Mouse (Mus musculus) small intestine, adult 2 months (tissue): ENCODE measurements around the gene Nupl1.

Experiments used
- CTCF ChIP-seq: fragments of 200-500 bp; IDR thresholded peaks from 2 replicates; pipeline ENCODE4 v1.5.1; 2012; ENCODE audit warnings: low read depth, mild to moderate bottlenecking, control low read depth, inconsistent platforms, low read length, moderate library complexity, mixed read lengths; ENCODE audit not compliant: insufficient replicate concordance, insufficient read length; ENCODE audit errors: extremely low read depth
- POLR2A ChIP-seq: fragments of 200-500 bp; IDR thresholded peaks from 2 replicates; pipeline ENCODE4 v1.6.1; 2012; ENCODE audit warnings: low read depth, mild to moderate bottlenecking, control low read depth, inconsistent platforms, low read length, moderate library complexity

DNA sequence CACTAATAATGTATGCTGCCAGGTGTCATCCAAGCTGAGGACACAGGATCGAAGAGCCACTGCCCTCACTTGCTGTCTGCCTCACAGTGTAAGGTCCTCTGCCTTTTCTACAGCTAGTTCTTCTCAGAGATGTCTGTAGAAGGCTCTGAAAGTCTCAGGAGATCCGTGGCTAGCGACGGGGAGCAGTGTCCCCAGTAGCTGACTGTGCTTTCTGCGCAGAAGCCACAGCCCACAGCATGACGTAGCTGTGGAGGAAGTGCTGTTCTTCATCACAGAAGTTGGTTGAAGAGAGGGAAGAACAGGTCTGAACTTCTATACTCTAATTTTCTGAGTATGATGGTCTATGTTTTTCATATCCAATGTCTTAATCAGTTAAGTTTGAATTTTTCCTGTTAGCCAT is 18.1 kb upstream of the Nupl1 start:
- TF ChIP-seq CTCF (no peak), POLR2A (no peak)
